Mouse (Mus musculus): ENCODE measurements around the gene Trim14. TPM values are rescaled to one million over a fixed set of nuclear protein-coding genes. Genes with fewer than 3 reads are reported as not detected.

Gene Trim14
- polyA plus RNA-seq, 1 experiment, result 14.6 TPM

GRCm38 (mm10) chr4:46463130-46463830 is 72.7 kb downstream of the Trim14 start:
- no peak overlapping the region for H3K4me3 ChIP-seq (replicated peaks; ENCODE audit: extremely low read depth, low read depth, low read length)
- TF ChIP-seq POLR2A (IDR thresholded peaks at IDR 0.05; ENCODE audit: borderline replicate concordance, extremely low read depth, low read depth, low read length) (no peak), CTCF (IDR thresholded peaks at IDR 0.05; ENCODE audit: insufficient read depth, low read length) (peak; percentile 57)
- WGBS, result 78% methylated on average over 7 of the region's 7 CpGs
- no peak for DNase-seq
- H3K4me1 ChIP-seq (ENCODE audit: control insufficient read depth, insufficient read depth, low read length), result 0 out of 2 replicates have a peak, but pooled peaks cover under 1% of the 10 kb centered on the region

DNA sequence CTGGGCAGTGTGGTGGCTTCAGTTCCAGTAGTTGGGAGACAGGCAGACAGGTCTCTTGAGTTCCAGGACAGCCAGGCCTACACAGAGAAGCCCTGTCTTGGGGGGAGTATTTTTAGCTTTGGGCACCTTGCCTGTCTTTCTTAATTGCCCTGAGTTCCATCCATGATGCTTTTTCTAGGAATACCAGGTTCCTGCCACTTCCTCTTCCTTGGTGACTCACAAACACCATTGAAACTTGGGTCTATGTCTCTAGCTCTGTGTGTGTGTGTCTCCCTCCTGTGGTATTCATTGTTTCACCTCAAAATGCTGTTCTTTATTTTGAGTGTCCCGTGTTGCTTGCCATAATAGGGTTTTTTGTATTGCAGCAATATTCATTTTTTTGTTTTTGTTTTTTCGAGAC is 77.5 kb downstream of the Trim14 start:
- no peak for DNase-seq
- no peak overlapping the region for H3K4me3 ChIP-seq (replicated peaks; ENCODE audit: extremely low read depth, low read depth, low read length)
- TF ChIP-seq CTCF (IDR thresholded peaks at IDR 0.05; ENCODE audit: insufficient read depth, low read length), result no peak
- no peak for TF ChIP-seq POLR2A (IDR thresholded peaks at IDR 0.05; ENCODE audit: borderline replicate concordance, extremely low read depth, low read depth, low read length)
- 82% methylated on average over 2 of the region's 2 CpGs for WGBS
- peaks cover 3% of the 10 kb centered on the region; the same call in 1 of the 2 replicates for H3K4me1 ChIP-seq (ENCODE audit: control insufficient read depth, insufficient read depth, low read length)

DNA sequence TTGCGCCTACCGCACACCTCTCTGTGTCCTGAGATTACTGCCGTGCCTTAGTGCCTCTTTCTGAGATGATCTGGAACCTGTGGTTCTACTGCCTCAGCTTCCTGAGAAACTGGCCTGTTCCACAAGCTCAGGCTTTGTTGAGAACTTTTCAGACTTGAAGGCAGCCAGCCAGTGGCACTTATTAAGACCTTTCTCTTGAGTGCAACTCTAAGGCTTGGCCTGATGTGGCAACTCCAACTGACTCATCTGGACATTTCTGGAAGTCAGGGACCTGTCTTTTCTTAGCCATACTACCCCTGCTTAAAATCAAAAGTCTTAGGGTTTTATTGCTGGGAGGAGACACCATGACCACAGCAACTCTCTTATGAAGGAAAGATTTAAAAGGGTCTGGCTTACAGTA is 78.8 kb downstream of the Trim14 start:
- TF ChIP-seq CTCF (IDR thresholded peaks at IDR 0.05; ENCODE audit: insufficient read depth, low read length) (no peak), POLR2A (IDR thresholded peaks at IDR 0.05; ENCODE audit: borderline replicate concordance, extremely low read depth, low read depth, low read length) (no peak)
- Histone ChIP-seq H3K4me3 (replicated peaks; ENCODE audit: extremely low read depth, low read depth, low read length) (no peak overlapping the region), H3K4me1 (ENCODE audit: control insufficient read depth, insufficient read depth, low read length) (peaks cover 9% of the 10 kb centered on the region)
- DNase-seq, result no peak
- WGBS, result 82% methylated on average over 3 of the region's 3 CpGs

DNA sequence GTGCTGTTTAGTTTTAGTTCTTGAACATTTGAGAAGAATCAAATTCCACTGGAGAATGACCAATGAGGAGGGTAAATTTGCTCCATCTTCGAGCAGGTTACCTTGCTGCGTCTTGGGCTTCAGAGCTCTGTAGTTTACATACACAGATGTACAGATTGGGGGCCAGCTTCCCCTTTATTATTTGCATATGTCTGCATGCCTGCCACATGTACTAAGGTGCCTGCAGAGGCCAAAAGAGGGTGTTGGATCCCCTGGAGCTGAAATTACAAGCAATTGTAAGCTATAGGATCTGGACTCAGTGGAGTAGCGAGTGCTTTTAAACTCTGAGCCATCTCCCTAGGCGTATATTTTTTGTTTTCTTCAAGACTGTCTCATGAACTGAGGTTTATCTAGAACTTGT is 79.2 kb downstream of the Trim14 start:
- no peak for DNase-seq
- WGBS, result 73% methylated on average over 4 of the region's 4 CpGs
- no peak for TF ChIP-seq CTCF (IDR thresholded peaks at IDR 0.05; ENCODE audit: insufficient read depth, low read length)
- TF ChIP-seq POLR2A (IDR thresholded peaks at IDR 0.05; ENCODE audit: borderline replicate concordance, extremely low read depth, low read depth, low read length), result no peak
- Histone ChIP-seq H3K4me1 (ENCODE audit: control insufficient read depth, insufficient read depth, low read length) (peaks cover 9% of the 10 kb centered on the region), H3K4me3 (replicated peaks; ENCODE audit: extremely low read depth, low read depth, low read length) (no peak overlapping the region)

GRCm38 (mm10) chr4:46454097-46454864 is 81.7 kb downstream of the Trim14 start:
- Histone ChIP-seq H3K4me3 (replicated peaks; ENCODE audit: extremely low read depth, low read depth, low read length) (no peak overlapping the region), H3K4me1 (ENCODE audit: control insufficient read depth, insufficient read depth, low read length) (peaks cover 9% of the 10 kb centered on the region)
- DNase-seq, result no peak
- 57% methylated on average over 5 of the region's 5 CpGs for WGBS
- TF ChIP-seq POLR2A (IDR thresholded peaks at IDR 0.05; ENCODE audit: borderline replicate concordance, extremely low read depth, low read depth, low read length) (no peak), CTCF (IDR thresholded peaks at IDR 0.05; ENCODE audit: insufficient read depth, low read length) (no peak)

GRCm38 (mm10) chr4:46452855-46453719 is 82.9 kb downstream of the Trim14 start:
- no peak for TF ChIP-seq CTCF (IDR thresholded peaks at IDR 0.05; ENCODE audit: insufficient read depth, low read length)
- no peak for TF ChIP-seq POLR2A (IDR thresholded peaks at IDR 0.05; ENCODE audit: borderline replicate concordance, extremely low read depth, low read depth, low read length)
- H3K4me3 ChIP-seq (replicated peaks; ENCODE audit: extremely low read depth, low read depth, low read length), result peak overlapping the region; percentile 74

DNA sequence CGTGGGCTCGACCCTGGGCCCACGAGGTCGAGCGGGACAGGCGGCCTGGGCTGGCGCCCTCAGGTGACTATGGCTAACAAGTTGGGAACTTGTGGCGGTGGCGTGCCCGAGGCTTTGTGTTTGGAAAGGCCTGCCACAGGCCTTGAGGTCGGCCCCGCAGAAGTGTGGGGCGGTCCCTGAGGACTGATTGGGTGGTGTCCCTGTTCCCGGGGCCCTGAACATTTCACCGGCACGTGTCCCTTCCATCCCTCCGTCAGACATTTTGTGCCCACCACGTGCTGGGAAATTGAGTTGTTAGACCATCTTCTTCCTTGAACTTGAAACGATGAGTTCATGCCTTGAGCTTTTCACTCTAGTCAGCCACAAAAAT is 83.5 kb downstream of the Trim14 start:
- peaks cover 6% of the 10 kb centered on the region for H3K4me1 ChIP-seq (ENCODE audit: control insufficient read depth, insufficient read depth, low read length)
- peak; percentile 59 for DNase-seq
- under 1% methylated on average over 19 of the region's 19 CpGs for WGBS
- H3K4me3 ChIP-seq (replicated peaks; ENCODE audit: extremely low read depth, low read depth, low read length), result peak overlapping the region; percentile 74
- TF ChIP-seq POLR2A (IDR thresholded peaks at IDR 0.05; ENCODE audit: borderline replicate concordance, extremely low read depth, low read depth, low read length) (peak; percentile 15; the same call in 1 of the 2 replicates), CTCF (IDR thresholded peaks at IDR 0.05; ENCODE audit: insufficient read depth, low read length) (no peak)

More at GRCm38 (mm10) chr4:46452855-46453719, 82.9 kb downstream of the Trim14 start:
- WGBS, result 46% methylated on average over 13 of the region's 13 CpGs
- no peak for DNase-seq
- H3K4me1 ChIP-seq (ENCODE audit: control insufficient read depth, insufficient read depth, low read length), result peaks cover 7% of the 10 kb centered on the region

- H3K4me3 ChIP-seq (replicated peaks; ENCODE audit: extremely low read depth, low read depth, low read length), result peak overlapping the region; percentile 74
- WGBS, result under 1% methylated on average over 108 of the region's 111 CpGs
- TF ChIP-seq CTCF (IDR thresholded peaks at IDR 0.05; ENCODE audit: insufficient read depth, low read length), result no peak
- TF ChIP-seq POLR2A (IDR thresholded peaks at IDR 0.05; ENCODE audit: borderline replicate concordance, extremely low read depth, low read depth, low read length), result no peak
- DNase-seq, result peak; percentile 79
- peaks cover 6% of the 10 kb centered on the region for H3K4me1 ChIP-seq (ENCODE audit: control insufficient read depth, insufficient read depth, low read length)
These were observed 84.0 kb downstream of the Trim14 start for GRCm38 (mm10) chr4:46451758-46452480.

Measured in lung, adult 2 months (tissue).